Mouse (Mus musculus) c-Kit-negative CD71-positive TER-119-positive erythroid progenitor cells, embryonic 14.5 days (primary cell): Measurements from ENCODE around the gene Trpm2.
"Not testable (repeated sequence)": the region's sequence is repeated elsewhere in the genome, so short reads cannot be mapped to it uniquely, and the experiment has no call there.

Source experiments
- DNase-seq: peaks from one replicate; pipeline ENCODE4 v3.0.0-alpha.2; 2013; ENCODE audit warnings: low read depth, low spot score

The Trpm2 gene

GRCm38 (mm10) chr10:77970481-77970880 lies at the start of gene Trpm2:
Gene Trpm2, minus strand, starts transcription at chr10:77970563.
- DNase-seq, result no peak

- not testable (repeated sequence) for DNase-seq
Measured at GRCm38 (mm10) chr10:78019984-78020383, 49.6 kb upstream of the Trpm2 start.

GRCm38 (mm10) chr10:78019291-78019690 lies 48.9 kb upstream of the Trpm2 start:
- DNase-seq, result no peak

GRCm38 (mm10) chr10:78018797-78019203 lies 48.4 kb upstream of the Trpm2 start:
- peak; percentile 76 for DNase-seq

- no peak for DNase-seq
Measured at GRCm38 (mm10) chr10:78016366-78016765, 46.0 kb upstream of the Trpm2 start.

GRCm38 (mm10) chr10:78015489-78015888 lies 45.1 kb upstream of the Trpm2 start:
- DNase-seq, result no peak

GRCm38 (mm10) chr10:78012661-78013495 lies 42.5 kb upstream of the Trpm2 start:
- DNase-seq, result no peak

GRCm38 (mm10) chr10:78011116-78011515 lies 40.8 kb upstream of the Trpm2 start:
- not testable (repeated sequence) for DNase-seq

GRCm38 (mm10) chr10:78010335-78010734 lies 40.0 kb upstream of the Trpm2 start:
- no peak for DNase-seq

- DNase-seq, result no peak
Measured at GRCm38 (mm10) chr10:78009945-78010293, 39.6 kb upstream of the Trpm2 start, which contains the start of gene Pfkl. Gene Pfkl, minus strand, starts transcription at chr10:78010083.

GRCm38 (mm10) chr10:78009184-78009944 lies 39.0 kb upstream of the Trpm2 start:
- peak; percentile 88 for DNase-seq

GRCm38 (mm10) chr10:78008169-78008568 lies 37.8 kb upstream of the Trpm2 start:
- no peak for DNase-seq

GRCm38 (mm10) chr10:78007203-78007602 lies 36.8 kb upstream of the Trpm2 start:
- no peak for DNase-seq

GRCm38 (mm10) chr10:78005791-78006438 lies 35.6 kb upstream of the Trpm2 start:
- no peak for DNase-seq

GRCm38 (mm10) chr10:78004479-78005100 lies 34.2 kb upstream of the Trpm2 start:
- DNase-seq, result no peak

GRCm38 (mm10) chr10:78002316-78002715 lies 32.0 kb upstream of the Trpm2 start:
- DNase-seq, result no peak

GRCm38 (mm10) chr10:78001796-78002195 lies 31.4 kb upstream of the Trpm2 start:
- DNase-seq, result no peak

GRCm38 (mm10) chr10:78000200-78000599 lies 29.8 kb upstream of the Trpm2 start:
- DNase-seq, result no peak

- no peak for DNase-seq
Measured at GRCm38 (mm10) chr10:77995639-77996038, 25.3 kb upstream of the Trpm2 start.

GRCm38 (mm10) chr10:77985775-77986174 lies 15.4 kb upstream of the Trpm2 start:
- DNase-seq, result no peak

GRCm38 (mm10) chr10:77984660-77985059 lies 14.3 kb upstream of the Trpm2 start:
- DNase-seq, result peak; percentile 73
